Mouse (Mus musculus): Measurements from ENCODE around the gene Dclre1c. TPM values are rescaled to one million over a fixed set of nuclear protein-coding genes. Genes with fewer than 3 reads are reported as not detected.
"Not testable (repeated sequence)": the region's sequence is repeated elsewhere in the genome, so short reads cannot be mapped to it uniquely, and the experiment has no call there.

Dclre1c gene
- 3.5 and 3.9 TPM in 2 replicates for polyA plus RNA-seq (2015; fragmentation: Nextera tagmentation; extraction: Ambion mirVana)

DNA sequence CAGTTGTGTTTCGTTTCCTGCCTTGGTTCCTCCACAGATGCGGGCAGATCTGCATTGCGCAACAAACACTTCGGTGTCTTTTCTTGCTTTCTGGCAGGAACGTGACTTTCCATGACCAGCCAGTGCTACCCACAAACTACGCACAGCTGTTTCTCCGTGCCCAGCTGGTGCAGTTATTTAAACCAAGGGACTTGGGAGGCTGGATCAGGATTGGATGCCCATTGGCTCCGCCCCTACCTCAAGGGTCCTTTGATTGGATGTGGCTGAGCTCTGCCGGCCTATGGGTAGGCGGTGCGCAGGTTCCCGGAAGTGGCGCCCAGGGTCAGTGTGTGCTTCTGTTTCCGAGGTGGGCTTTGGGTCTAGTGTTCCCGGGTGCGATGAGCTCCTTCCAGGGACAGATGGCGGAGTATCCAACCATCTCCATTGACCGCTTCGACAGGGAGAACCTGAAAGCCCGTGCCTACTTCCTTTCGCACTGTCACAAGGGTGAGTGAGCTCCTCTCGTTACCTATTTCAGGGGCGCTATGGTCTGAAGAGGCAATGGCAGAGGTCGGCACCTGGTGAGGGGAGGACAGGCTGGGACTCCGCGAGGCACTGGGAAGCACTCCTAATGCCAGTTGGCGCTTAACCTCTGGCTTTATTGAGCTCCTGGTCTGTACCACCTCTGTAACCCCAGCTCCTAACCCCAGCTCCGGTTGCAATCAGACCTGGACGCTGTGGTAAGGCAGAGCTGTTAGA is at the start of gene Dclre1c:
Gene Dclre1c, plus strand, starts transcription at position 291 of the 738 bp plus-strand sequence.
- Histone ChIP-seq H3K36me3 (ENCODE audit: control insufficient read depth, insufficient read depth) (no peaks in the 10 kb centered on the region), H3K4me2 (replicated peaks; ENCODE audit: low read depth) (peak within 1 kb of the TSS; percentile 97), H3K9ac (ENCODE audit: low read depth, low read length) (peak within 1 kb of the TSS; percentile 62), H3K4me3 (ENCODE audit: low read depth, low read length) (peak within 1 kb of the TSS; percentile 78), H3K27ac (ENCODE audit: low read depth, low read length) (peak within 1 kb of the TSS; percentile 28; the same call in 1 of the 2 replicates), H3K9me3 (ENCODE audit: control insufficient read depth) (no peaks in the 10 kb centered on the region), H3K27me3 (replicated peaks; ENCODE audit: control insufficient read depth, insufficient read depth, low read length) (no peaks in the 10 kb centered on the region), H3K4me1 (replicated peaks; ENCODE audit: control insufficient read depth, insufficient read depth, low read length) (0 out of 2 replicates have a peak, but pooled peaks cover 4% of the 10 kb centered on the region)
- 0 out of 2 replicates have a peak, but pooled peaks have one; percentile 8 for TF ChIP-seq CTCF (IDR thresholded peaks at IDR 0.05; ENCODE audit: low read depth)
- under 1% methylated on average over 29 of the region's 29 CpGs for WGBS
- ATAC-seq = peak; percentile 98

DNA sequence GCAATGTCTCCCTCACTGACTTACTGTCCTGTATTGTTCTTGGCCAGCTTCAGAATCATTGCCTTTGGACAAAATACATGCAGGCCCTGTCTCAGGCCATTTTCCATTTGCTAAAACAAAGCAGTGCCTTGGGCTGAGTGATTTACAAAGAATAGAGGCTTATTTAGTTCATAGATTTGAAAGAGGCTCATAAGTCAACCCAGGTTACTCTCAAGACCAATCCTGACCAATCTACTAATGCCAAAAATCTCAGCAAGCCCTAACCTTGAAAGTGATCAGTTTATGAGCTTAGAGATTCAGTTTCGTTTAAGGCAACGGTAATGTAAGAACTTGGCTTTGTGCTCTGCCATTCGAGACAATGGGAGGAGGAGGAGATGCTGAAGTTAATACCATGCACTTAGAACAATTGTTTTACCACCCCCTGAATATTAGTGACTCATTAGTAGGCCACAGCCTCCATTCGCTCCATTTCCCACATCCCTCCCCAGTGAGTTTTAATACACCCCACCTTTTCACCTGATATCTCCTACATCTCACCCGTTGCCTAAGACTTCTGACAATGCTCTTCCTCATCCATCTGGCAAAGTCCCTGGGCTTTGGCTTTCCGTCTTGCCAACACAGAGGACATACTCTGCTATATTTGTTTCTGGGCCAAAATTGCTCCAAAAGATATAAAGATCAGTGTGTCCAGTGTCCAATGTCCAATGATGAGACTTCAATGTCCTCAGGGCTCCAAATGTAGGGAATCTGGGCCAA is 36.6 kb upstream of the Dclre1c start:
- Histone ChIP-seq H3K9me3 (ENCODE audit: control insufficient read depth) (no peaks in the 10 kb centered on the region), H3K4me1 (replicated peaks; ENCODE audit: control insufficient read depth, insufficient read depth, low read length) (no peaks in the 10 kb centered on the region), H3K9ac (ENCODE audit: low read depth, low read length) (no peak overlapping the region), H3K27ac (ENCODE audit: low read depth, low read length) (no peak overlapping the region), H3K36me3 (ENCODE audit: control insufficient read depth, insufficient read depth) (no peaks in the 10 kb centered on the region), H3K4me2 (replicated peaks; ENCODE audit: low read depth) (no peak overlapping the region), H3K27me3 (replicated peaks; ENCODE audit: control insufficient read depth, insufficient read depth, low read length) (no peaks in the 10 kb centered on the region), H3K4me3 (ENCODE audit: low read depth, low read length) (no peak overlapping the region)
- WGBS = 77% methylated on average over 6 of the region's 6 CpGs
- TF ChIP-seq CTCF (IDR thresholded peaks at IDR 0.05; ENCODE audit: low read depth) = no peak
- no peak for ATAC-seq

DNA sequence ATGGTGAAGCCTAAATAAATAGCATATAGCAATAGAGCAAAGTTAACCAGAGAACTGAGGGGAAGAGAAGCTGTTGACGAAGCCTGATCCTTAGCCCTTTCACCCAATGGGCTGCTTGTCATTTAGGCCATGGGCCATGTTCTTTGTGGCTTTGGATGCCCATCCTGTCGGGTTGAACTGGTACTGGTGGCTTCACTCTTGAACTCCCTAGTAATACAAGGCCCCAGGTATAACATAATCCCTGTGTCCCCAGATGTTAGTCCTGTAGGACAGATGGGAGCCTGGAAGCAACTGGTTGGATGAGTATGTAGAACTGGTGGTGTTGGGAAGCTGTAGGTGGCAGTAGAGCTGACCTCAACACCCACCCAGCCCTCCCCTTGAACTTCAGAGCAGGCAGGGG is 32.0 kb upstream of the Dclre1c start:
- ATAC-seq = no peak
- H3K4me2 ChIP-seq (replicated peaks; ENCODE audit: low read depth) = no peak overlapping the region
- H3K36me3 ChIP-seq (ENCODE audit: control insufficient read depth, insufficient read depth) = no peaks in the 10 kb centered on the region
- H3K9me3 ChIP-seq (ENCODE audit: control insufficient read depth) = no peaks in the 10 kb centered on the region
- no peaks in the 10 kb centered on the region for H3K4me1 ChIP-seq (replicated peaks; ENCODE audit: control insufficient read depth, insufficient read depth, low read length)
- no peak overlapping the region for H3K9ac ChIP-seq (ENCODE audit: low read depth, low read length)
- no peak overlapping the region for H3K4me3 ChIP-seq (ENCODE audit: low read depth, low read length)
- no peak overlapping the region for H3K27ac ChIP-seq (ENCODE audit: low read depth, low read length)
- no peaks in the 10 kb centered on the region for H3K27me3 ChIP-seq (replicated peaks; ENCODE audit: control insufficient read depth, insufficient read depth, low read length)
- 89% methylated on average over 2 of the region's 2 CpGs for WGBS
- TF ChIP-seq CTCF (IDR thresholded peaks at IDR 0.05; ENCODE audit: low read depth) = no peak

DNA sequence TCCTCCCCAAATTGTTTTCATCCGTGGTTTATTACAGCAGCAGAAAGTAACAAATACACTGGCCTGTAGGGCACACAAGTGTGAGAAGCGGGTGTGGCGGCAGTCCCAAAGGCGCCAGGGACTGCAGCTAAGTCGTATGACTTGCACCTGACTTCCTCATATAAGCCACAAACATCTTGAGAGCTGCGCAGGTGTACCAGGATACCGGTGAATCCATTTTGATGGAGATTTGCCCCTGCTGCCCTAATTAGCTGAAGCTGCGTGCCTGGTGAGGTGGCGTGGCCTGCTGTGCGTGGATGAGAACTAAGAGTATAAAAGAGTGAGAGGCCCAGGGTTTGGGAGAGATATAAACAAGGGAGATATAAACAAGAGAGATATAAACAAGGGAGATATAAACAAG is 26.8 kb upstream of the Dclre1c start, which contains the start of gene Olah:
Gene Olah, minus strand, starts transcription at position 101 of the 400 bp plus-strand sequence.
- not testable (repeated sequence) for H3K4me2 ChIP-seq (replicated peaks; ENCODE audit: low read depth); H3K27me3 ChIP-seq (replicated peaks; ENCODE audit: control insufficient read depth, insufficient read depth, low read length); H3K27ac ChIP-seq (ENCODE audit: low read depth, low read length); ATAC-seq; H3K4me1 ChIP-seq (replicated peaks; ENCODE audit: control insufficient read depth, insufficient read depth, low read length); H3K4me3 ChIP-seq (ENCODE audit: low read depth, low read length); H3K9me3 ChIP-seq (ENCODE audit: control insufficient read depth); H3K9ac ChIP-seq (ENCODE audit: low read depth, low read length); H3K36me3 ChIP-seq (ENCODE audit: control insufficient read depth, insufficient read depth)
- 56% methylated on average over 10 of the region's 10 CpGs for WGBS

DNA sequence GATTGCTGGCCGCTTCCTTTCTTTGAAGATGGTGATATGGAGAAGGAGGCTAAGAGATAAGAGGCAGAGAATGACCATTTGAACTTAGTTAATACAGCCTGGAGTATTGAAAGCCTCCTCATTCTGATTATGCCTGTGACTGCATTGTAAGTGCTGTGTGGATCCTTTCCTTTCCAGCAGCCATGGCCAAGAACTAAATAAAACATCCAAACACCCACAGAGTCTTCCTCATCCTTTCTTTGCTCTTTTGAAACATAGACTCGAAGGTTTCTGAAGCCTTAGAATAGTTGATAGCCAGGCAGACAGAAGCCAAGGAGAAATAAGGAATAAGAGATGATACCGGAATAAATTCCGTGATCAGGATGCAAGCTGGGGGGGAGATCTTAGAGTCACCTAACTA is 17.9 kb upstream of the Dclre1c start:
- no peak for TF ChIP-seq CTCF (IDR thresholded peaks at IDR 0.05; ENCODE audit: low read depth)
- H3K27ac ChIP-seq (ENCODE audit: low read depth, low read length) = no peak overlapping the region
- no peaks in the 10 kb centered on the region for H3K9me3 ChIP-seq (ENCODE audit: control insufficient read depth)
- H3K4me1 ChIP-seq (replicated peaks; ENCODE audit: control insufficient read depth, insufficient read depth, low read length) = no peaks in the 10 kb centered on the region
- H3K27me3 ChIP-seq (replicated peaks; ENCODE audit: control insufficient read depth, insufficient read depth, low read length) = no peaks in the 10 kb centered on the region
- WGBS = 83% methylated on average over 4 of the region's 4 CpGs
- H3K4me3 ChIP-seq (ENCODE audit: low read depth, low read length) = no peak overlapping the region
- H3K4me2 ChIP-seq (replicated peaks; ENCODE audit: low read depth) = no peak overlapping the region
- ATAC-seq = no peak
- no peak overlapping the region for H3K9ac ChIP-seq (ENCODE audit: low read depth, low read length)
- H3K36me3 ChIP-seq (ENCODE audit: control insufficient read depth, insufficient read depth) = no peaks in the 10 kb centered on the region

DNA sequence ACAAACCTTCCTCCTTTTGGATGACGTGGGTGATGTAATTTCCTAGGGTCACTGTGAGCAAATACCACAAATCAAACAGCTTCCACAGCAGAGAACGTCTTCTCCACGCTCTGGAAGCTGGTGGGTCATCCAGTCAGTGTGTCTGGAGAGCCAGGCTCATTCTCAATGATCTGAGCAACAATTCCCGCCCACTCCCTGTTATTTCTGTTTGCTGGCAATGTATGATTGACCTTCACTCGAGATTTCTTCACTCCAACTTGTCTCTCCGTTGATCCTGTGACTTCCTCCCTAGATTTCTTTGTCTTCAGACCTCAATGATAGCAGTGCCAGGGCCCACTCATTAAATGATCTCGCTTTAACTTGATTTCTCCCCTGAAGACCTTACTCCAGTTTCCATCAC is 16.2 kb upstream of the Dclre1c start:
- no peak for ATAC-seq
- Histone ChIP-seq H3K4me2 (replicated peaks; ENCODE audit: low read depth) (no peak overlapping the region), H3K27me3 (replicated peaks; ENCODE audit: control insufficient read depth, insufficient read depth, low read length) (no peaks in the 10 kb centered on the region), H3K4me3 (ENCODE audit: low read depth, low read length) (no peak overlapping the region), H3K9ac (ENCODE audit: low read depth, low read length) (no peak overlapping the region), H3K9me3 (ENCODE audit: control insufficient read depth) (no peaks in the 10 kb centered on the region), H3K36me3 (ENCODE audit: control insufficient read depth, insufficient read depth) (no peaks in the 10 kb centered on the region), H3K27ac (ENCODE audit: low read depth, low read length) (no peak overlapping the region), H3K4me1 (replicated peaks; ENCODE audit: control insufficient read depth, insufficient read depth, low read length) (no peaks in the 10 kb centered on the region)
- TF ChIP-seq CTCF (IDR thresholded peaks at IDR 0.05; ENCODE audit: low read depth) = no peak
- WGBS = 68% methylated on average over 7 of the region's 7 CpGs

Data from intestine, postnatal 0 days (tissue).